ENCODE assay signal across 9 mouse cellular contexts in genomic region chr13:113870403-113870802, GRCm38 (mm10).
DNase-seq lines count a peak whose midpoint lies in the region; ATAC-seq and TF ChIP-seq lines count a peak whose summit lies in the region.
"Had no signal": no experiment of that assay in that cellular context is flagged by ENCODE, and none has a peak within 500 bp of the region (broad histone marks: within the 10 kb centered on the region; RNA-seq: fewer than 3 reads in every experiment).

No protein-coding gene starts in this region.

- ATAC-seq in heart, postnatal 0 days (ENCODE audit: insufficient read depth, low read depth) = peak; percentile 39; the same call in 1 of the 2 replicates
- no peak for ATAC-seq in intestine, embryonic 16.5 days

- peak overlapping the region; percentile 16; the same call in 1 of the 2 replicates for H3K4me3 ChIP-seq in heart, postnatal 0 days (ENCODE audit: low read depth, low read length)
- peak overlapping the region; percentile 80 for H3K4me3 ChIP-seq in megakaryocyte, embryonic 14.5 days (replicated peaks)
- no peak overlapping the region for H3K4me3 ChIP-seq in intestine, embryonic 16.5 days (ENCODE audit: low read length)
- H3K4me3 ChIP-seq: forebrain, embryonic 15.5 days had no signal

- no peak for TF ChIP-seq CTCF in heart, postnatal 0 days (IDR thresholded peaks at IDR 0.05; ENCODE audit: low read depth)

- no peak for TF ChIP-seq EP300 in heart, postnatal 0 days (IDR thresholded peaks at IDR 0.05; ENCODE audit: low read depth)

- H3K4me1 ChIP-seq in heart, postnatal 0 days (ENCODE audit: control insufficient read depth, insufficient read depth) = peaks cover 8% of the 10 kb centered on the region
- peaks cover 20% of the 10 kb centered on the region for H3K4me1 ChIP-seq in megakaryocyte, embryonic 14.5 days
- no peaks in the 10 kb centered on the region; the same call in 1 of the 2 replicates for H3K4me1 ChIP-seq in intestine, embryonic 16.5 days (ENCODE audit: control insufficient read depth, insufficient read depth, low read length)
- H3K4me1 ChIP-seq: forebrain, embryonic 15.5 days had no signal

- no peak overlapping the region for H3K9ac ChIP-seq in heart, postnatal 0 days (replicated peaks; ENCODE audit: low read depth, low read length)
- H3K9ac ChIP-seq in intestine, embryonic 16.5 days (ENCODE audit: low read depth, low read length) = no peak overlapping the region
- H3K9ac ChIP-seq: forebrain, embryonic 15.5 days had no signal

- no peaks in the 10 kb centered on the region for H3K9me3 ChIP-seq in heart, postnatal 0 days (replicated peaks; ENCODE audit: control insufficient read depth, low read length)
- H3K9me3 ChIP-seq in megakaryocyte, embryonic 14.5 days = peaks cover 47% of the 10 kb centered on the region
- no peaks in the 10 kb centered on the region for H3K9me3 ChIP-seq in intestine, embryonic 16.5 days (ENCODE audit: control insufficient read depth, low read length)
- H3K9me3 ChIP-seq: forebrain, embryonic 15.5 days had no signal

- peak overlapping the region; percentile 46 for H3K4me2 ChIP-seq in heart, postnatal 0 days (ENCODE audit: low read depth, low read length)
- no peak overlapping the region for H3K4me2 ChIP-seq in intestine, embryonic 16.5 days (ENCODE audit: low read depth, low read length)
- H3K4me2 ChIP-seq: forebrain, embryonic 15.5 days had no signal

- 66% methylated on average over 15 of the region's 15 CpGs for WGBS in heart, postnatal 0 days
- 73% methylated on average over 15 of the region's 15 CpGs for WGBS in intestine, embryonic 16.5 days

- 0 out of 2 replicates have a peak overlapping the region, but pooled peaks have one; percentile 25 for H3K27ac ChIP-seq in heart, postnatal 0 days (ENCODE audit: low read depth)
- H3K27ac ChIP-seq in intestine, embryonic 16.5 days (ENCODE audit: low read length) = no peak overlapping the region
- H3K27ac ChIP-seq: forebrain, embryonic 15.5 days had no signal

- H3K27me3 ChIP-seq in heart, postnatal 0 days (ENCODE audit: control insufficient read depth, insufficient read depth, low read length) = no peaks in the 10 kb centered on the region
- H3K27me3 ChIP-seq in megakaryocyte, embryonic 14.5 days (replicated peaks) = no peaks in the 10 kb centered on the region
- H3K27me3 ChIP-seq in intestine, embryonic 16.5 days (replicated peaks; ENCODE audit: control insufficient read depth, insufficient read depth, low read length) = no peaks in the 10 kb centered on the region
- H3K27me3 ChIP-seq: forebrain, embryonic 15.5 days had no signal

- no peaks in the 10 kb centered on the region for H3K36me3 ChIP-seq in heart, postnatal 0 days (replicated peaks; ENCODE audit: control insufficient read depth, insufficient read depth, low read length)
- peaks cover 41% of the 10 kb centered on the region for H3K36me3 ChIP-seq in megakaryocyte, embryonic 14.5 days (replicated peaks; ENCODE audit: low read length)
- no peaks in the 10 kb centered on the region for H3K36me3 ChIP-seq in intestine, embryonic 16.5 days (ENCODE audit: control insufficient read depth, insufficient read depth, low read length)
- H3K36me3 ChIP-seq: forebrain, embryonic 15.5 days had no signal

- DNase-seq in spleen, adult 12 weeks (ENCODE audit: low spot score) = peak; percentile 47
- no peak for DNase-seq in spleen, postnatal 4 days (ENCODE audit: low spot score in 2 of 2)
- DNase-seq in heart, postnatal 0 days (ENCODE audit: low spot score) = peak; percentile 45
- DNase-seq in thymus, postnatal 4 days = peak; percentile 67
- DNase-seq in urinary bladder, postnatal 4 days (ENCODE audit: low spot score in 2 of 2) = no peak
- DNase-seq: cerebellum, postnatal 25 days had no signal

Comparison
In these comparisons a context has a peak if more than half of its experiments do, and no peak if none do; other contexts are left out.
1. DNase-seq: peak in spleen, adult 12 weeks (single experiment), heart, postnatal 0 days (single experiment) and thymus, postnatal 4 days (single experiment); none in spleen, postnatal 4 days (0 of 2) and urinary bladder, postnatal 4 days (0 of 2).